Mouse (Mus musculus): ENCODE measurements at regions not wholly inside any gene's neighbourhood (a gene's known extent, or its start where the extent isn't known, plus 50 kb on each side); places are given as distances from the start of the nearest gene placed in this dataset.

DNA sequence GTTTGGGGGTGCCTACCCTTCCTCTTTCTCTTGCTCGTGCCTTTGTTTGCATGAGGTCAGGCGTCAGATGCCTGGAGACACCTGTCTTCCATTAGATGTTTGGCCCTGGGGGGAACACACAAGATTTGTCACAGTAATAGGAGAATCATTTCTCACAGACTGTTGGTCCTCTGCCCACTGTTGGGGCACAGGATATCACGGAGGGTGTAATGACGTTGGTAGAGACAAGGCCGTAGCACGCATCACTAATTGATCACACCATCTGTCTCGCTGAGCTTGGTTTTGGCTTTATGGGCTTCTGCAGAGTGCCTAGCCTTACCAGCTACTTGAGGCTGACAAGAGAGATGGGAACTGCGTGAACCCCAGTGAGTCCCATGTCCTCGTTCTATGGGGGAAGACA is 136.5 kb downstream of the Zfp36l2 start:
- no peak for TF ChIP-seq CTCF (IDR thresholded peaks at IDR 0.05; ENCODE audit: low read depth)
- TF ChIP-seq EP300 (IDR thresholded peaks at IDR 0.05; ENCODE audit: low read depth): no peak

Data from liver, embryonic 14.5 days (tissue).